Mouse (Mus musculus) B cell, adult (primary cell): Measurements from ENCODE around the gene Cars2. TPM values are rescaled to one million over a fixed set of nuclear protein-coding genes. Genes with fewer than 3 reads are reported as not detected.

ENCODE experiments used
- total RNA-seq: library from RNA; stranded (reverse); gene quantifications from 4 replicates; pipeline ENCODE4 v1.2.4, GENCODE M21; 2023; ENCODE audit not compliant: inconsistent age

Cars2 gene
- total RNA-seq, result 33.7 to 37.1 TPM (median 35.1 TPM) in 4 replicates

DNA sequence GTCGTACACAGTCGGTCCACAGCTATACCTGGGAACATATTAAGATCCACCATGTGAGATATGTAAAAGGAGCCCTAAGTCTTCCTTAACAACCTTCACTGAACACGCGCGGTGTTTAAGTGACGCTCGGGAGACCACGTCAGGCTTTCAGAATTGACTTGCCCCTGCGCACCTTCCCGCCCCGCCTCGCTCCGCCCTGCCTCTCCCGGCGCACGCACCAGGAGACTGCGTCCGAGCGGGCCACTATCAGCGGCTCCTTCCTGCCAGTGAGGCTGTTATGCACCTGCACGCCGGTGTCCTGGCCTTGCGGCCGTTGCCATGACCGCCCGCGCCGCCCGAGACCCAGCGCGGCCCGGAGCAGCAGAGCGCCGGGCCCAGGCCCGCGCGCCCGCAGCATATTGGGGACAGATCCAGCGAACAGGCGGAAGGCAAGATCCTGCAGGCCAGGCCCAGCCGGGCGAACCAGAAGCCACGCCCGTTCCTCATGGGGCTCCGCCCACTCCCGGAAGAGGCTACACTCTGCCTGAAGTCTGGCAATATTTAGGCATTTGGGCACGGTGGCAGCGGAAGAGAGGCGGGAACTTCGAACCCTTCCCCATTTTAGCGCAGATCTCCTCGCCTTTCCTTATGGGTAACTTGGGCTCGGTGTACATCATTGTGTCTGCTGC, at the start of gene Cars2:
Cars2 (minus strand) TSS at position 503 of the 668 bp plus-strand sequence.

DNA sequence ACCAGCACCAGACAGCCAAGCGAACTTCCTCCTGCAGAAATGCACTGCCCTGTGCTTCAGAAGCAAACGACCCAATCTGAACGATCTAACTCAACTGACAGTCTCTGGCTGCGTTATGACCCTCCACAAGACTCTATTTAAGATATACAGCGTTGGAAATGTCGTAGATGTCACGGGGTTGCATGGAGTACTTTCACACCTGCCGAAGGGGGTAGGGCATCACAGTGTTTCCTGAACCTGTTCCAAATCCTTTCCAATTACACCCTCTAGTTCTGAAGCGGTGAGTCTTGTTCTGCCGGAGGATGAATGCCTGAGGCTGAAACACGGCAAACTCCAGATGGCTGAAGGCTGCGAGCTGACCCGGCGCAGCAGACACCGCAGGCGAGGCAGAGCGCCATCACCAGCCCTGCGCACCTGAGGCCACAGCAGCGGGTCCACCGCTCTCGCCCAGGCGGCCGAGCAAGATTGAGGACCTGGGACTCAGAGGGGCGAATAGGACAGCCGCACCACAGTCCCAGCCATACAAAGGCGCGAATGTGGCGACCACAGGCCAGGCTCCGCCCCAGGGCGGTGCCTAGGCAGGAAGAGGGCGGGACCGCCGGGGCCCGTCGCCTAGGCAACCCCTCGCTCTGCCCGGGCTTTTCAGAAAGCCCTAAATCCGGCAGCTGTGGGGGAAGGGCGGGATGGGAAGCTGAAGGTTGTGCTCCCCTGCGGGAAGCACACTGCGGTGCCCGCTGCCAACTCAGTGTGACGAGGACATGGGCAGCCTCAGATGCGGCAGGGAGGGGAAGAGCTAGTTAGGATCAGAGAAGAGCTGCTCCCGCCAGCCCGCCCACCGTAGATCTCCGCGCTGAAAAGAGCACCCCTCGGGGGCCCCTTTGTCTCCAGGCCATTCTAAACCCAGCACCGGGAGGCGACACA, 4.5 kb upstream of the Cars2 start, which contains the start of gene Ing1:
Ing1 (plus strand) TSS at position 773 of the 921 bp plus-strand sequence.

DNA sequence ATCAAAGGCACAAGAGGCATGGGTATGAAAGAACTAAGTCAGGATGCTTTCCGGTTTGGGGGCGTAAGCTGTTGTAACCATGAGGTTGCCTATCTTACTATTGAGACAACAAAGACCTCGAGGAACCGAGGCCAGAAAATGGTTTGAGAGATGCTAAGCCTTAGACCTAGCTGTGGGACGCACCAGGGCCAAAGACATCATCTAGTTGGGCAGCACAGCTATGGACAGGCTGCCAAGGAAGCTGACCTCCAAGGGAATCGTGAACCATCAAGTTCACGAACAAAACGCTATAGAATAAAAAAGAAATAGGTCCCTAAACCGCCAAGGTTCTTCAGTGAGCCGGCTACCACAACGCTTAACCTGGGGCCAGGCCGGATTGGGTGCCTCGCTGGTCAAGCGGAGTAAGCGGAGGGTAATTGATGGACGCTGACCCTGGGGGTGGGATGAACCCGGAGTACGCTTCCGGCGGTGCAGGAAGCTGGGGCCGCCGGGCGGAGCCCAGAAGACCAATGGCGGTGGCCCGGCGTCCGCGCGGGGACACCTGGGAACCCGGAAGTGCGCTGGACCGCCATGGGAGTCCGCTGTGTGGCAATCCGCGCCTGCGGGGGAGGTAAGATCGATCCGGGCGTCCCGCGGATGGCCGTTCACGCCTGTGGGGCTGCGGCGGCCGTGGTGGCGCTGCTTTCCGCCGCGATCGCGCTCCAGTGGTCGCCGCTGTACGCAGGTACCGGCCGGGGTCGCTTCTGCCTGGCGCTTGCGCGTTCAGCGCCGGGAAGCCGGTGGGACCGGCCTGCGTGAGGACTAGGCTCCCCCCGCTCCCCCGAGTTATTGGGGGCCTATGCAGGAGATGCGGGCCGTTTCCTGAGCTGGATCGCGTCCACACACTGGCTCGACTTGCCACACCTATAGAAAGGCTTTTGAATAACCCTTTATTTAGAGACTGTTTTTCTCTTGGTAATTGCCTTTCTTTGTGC, 53.3 kb downstream of the Cars2 start, which contains the start of gene Naxd:
Naxd (plus strand) TSS at position 490 of the 974 bp plus-strand sequence.

DNA sequence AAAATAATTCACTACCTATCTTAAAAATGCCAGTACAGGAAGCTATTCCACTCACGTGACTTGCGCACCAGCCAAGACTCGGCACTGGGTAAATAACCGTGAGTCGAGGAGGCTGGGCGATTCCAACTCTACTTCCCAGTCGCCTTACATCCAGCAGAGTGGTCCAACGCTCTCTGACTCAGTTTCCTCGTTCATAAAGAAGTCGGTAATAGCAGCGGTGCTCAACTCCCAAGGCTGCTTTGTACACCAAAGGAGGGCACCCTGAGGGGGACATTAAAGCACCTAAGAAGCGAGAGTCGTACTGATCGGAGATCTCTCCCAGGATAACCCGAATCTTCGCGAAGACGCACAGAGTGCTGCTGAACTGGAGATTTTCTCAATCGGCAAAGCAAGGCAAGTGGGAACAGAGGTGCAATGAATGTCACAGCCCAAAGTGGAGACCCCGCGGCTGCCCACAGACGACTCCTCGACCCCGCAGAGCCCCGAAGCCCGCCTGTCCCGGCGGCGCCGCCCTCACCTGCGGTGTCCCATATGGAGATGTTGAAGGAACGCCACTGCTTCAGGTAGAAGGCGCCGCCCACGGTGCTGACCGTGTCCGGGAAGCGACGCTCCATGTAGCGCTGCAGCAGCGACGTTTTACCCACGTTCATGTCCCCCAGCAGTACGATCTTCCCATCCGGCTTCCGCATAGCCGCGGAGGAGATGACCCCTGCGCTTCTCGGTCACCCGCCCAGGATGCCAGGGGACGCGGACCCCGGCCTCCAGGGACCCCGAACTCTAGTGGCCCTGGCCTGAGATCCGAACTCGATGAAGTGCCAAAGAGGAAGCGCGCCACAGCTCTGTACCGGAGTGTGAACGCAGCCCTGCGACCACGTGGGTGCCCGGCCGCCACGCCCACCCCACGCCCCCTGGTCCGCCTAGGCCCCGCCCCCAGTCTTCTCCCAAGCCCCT, 72.5 kb downstream of the Cars2 start, which contains the start of gene Rab20:
Rab20 (minus strand) TSS at position 900 of the 951 bp plus-strand sequence.

Other genes starting within 250 kb of the Cars2 start
- gene Col4a2, start 238.0 kb downstream of the Cars2 start, total RNA-seq, result 0.12 to 0.13 TPM in 2 of 4 replicates, not detected in the others
- gene Col4a1, start 238.0 kb downstream of the Cars2 start, total RNA-seq, result 0.16 to 0.90 TPM (median 0.52 TPM) in 4 replicates
- 7.5 to 12.7 TPM (median 11.1 TPM) in 4 replicates for gene Rab20, start 72.1 kb downstream of the Cars2 start, total RNA-seq
- 23.5 to 37.8 TPM (median 33.4 TPM) in 4 replicates for gene Naxd, start 53.3 kb downstream of the Cars2 start, total RNA-seq
- gene Ing1, start 4.8 kb upstream of the Cars2 start, total RNA-seq, result 52.6 to 72.8 TPM (median 61.3 TPM) in 4 replicates
- 88.6 to 100 TPM (median 95.4 TPM) in 4 replicates for gene Ankrd10, start 85.0 kb upstream of the Cars2 start, total RNA-seq
- gene 1700016D06Rik, start 150.3 kb upstream of the Cars2 start, total RNA-seq, result not detected in 4 replicates
- 52.9 to 54.5 TPM (median 53.3 TPM) in 4 replicates for gene Arhgef7, start 176.9 kb upstream of the Cars2 start, total RNA-seq